Mouse (Mus musculus) lung, embryonic 14.5 days (tissue): ENCODE results near the gene Abca7. TPM values are rescaled to one million over a fixed set of nuclear protein-coding genes. Genes with fewer than 3 reads are reported as not detected.

ENCODE experiments used
- ATAC-seq: fragments of 200-750 bp; cut with Nextera tagmentation; 2 replicates; pipeline ENCODE4 v1.8.0; 2017; ENCODE audit warnings: mild to moderate bottlenecking, moderate TSS enrichment, moderate library complexity; ENCODE audit not compliant: insufficient read depth
- DNase-seq: peaks from one replicate; pipeline ENCODE4 v3.0.0-alpha.2; 2015
- H3K27ac ChIP-seq: fragments of 300-500 bp; sonication (generic); 2 replicates; pipeline ENCODE4 v1.5.1; 2014; ENCODE audit warnings: low read depth, mild to moderate bottlenecking, moderate library complexity
- H3K27me3 ChIP-seq: fragments of 300-500 bp; sonication (generic); 2 replicates; pipeline ENCODE4 v1.6.1; 2014; ENCODE audit warnings: low read length, control low read depth; ENCODE audit not compliant: insufficient read depth
- H3K36me3 ChIP-seq: fragments of 300-500 bp; sonication (generic); 2 replicates; pipeline ENCODE4 v1.6.1; 2014; ENCODE audit warnings: control low read depth; ENCODE audit not compliant: insufficient read depth
- H3K4me1 ChIP-seq: fragments of 300-500 bp; sonication (generic); 2 replicates; pipeline ENCODE4 v1.6.1; 2014; ENCODE audit warnings: antibody characterized with exemption, control low read depth; ENCODE audit not compliant: insufficient read depth
- H3K4me2 ChIP-seq: fragments of 300-500 bp; sonication (generic); 2 replicates; pipeline ENCODE4 v1.6.1; 2014; ENCODE audit warnings: mild to moderate bottlenecking
- H3K4me3 ChIP-seq: fragments of 300-500 bp; sonication (generic); 2 replicates; pipeline ENCODE4 v1.5.1; 2014; ENCODE audit warnings: low read depth, low read length
- H3K9ac ChIP-seq: fragments of 300-500 bp; sonication (generic); 2 replicates; pipeline ENCODE4 v1.6.1; 2014
- H3K9me3 ChIP-seq: fragments of 300-500 bp; sonication (generic); 2 replicates; pipeline ENCODE4 v1.6.1; 2016; ENCODE audit warnings: low read depth, low read length, control low read depth
- CTCF ChIP-seq: IDR thresholded peaks from 2 replicates; pipeline ENCODE4 v1.5.1; 2016; ENCODE audit warnings: antibody characterized with exemption, low read depth
- WGBS: fragments of 180-500 bp; shearing (Covaris S2); extraction: QIAGEN DNeasy Blood & Tissue Kit; methylation state at CpG from one replicate; pipeline ENCODE4 v1.1.7; 2014; 5-methylcytosine and 5-hydroxymethylcytosine counted together
- polyA plus RNA-seq: library from polyadenylated mRNA; unstranded; fragments of >200 nt; fragmentation: Nextera tagmentation; extraction: Ambion mirVana; gene quantifications from 2 replicates; pipeline ENCODE4 v1.2.1, GENCODE M21; 2014

Abca7 gene
- polyA plus RNA-seq, 1 experiment from 2014 or later: 3.5 TPM

- ATAC-seq: no peak
- 91% methylated on average over 5 of the region's 5 CpGs for WGBS
- TF ChIP-seq CTCF: no peak
- Histone ChIP-seq H3K4me3 (no peak overlapping the region), H3K36me3 (peaks cover 66% of the 10 kb centered on the region), H3K9me3 (no peaks in the 10 kb centered on the region), H3K4me1 (no peaks in the 10 kb centered on the region), H3K27ac (no peak overlapping the region), H3K9ac (no peak overlapping the region), H3K27me3 (peaks cover 16% of the 10 kb centered on the region), H3K4me2 (no peak overlapping the region)
- DNase-seq: no peak
Measured at GRCm38 (mm10) chr10:79966886-79967400, 29.4 kb upstream of the Abca7 start.

DNA sequence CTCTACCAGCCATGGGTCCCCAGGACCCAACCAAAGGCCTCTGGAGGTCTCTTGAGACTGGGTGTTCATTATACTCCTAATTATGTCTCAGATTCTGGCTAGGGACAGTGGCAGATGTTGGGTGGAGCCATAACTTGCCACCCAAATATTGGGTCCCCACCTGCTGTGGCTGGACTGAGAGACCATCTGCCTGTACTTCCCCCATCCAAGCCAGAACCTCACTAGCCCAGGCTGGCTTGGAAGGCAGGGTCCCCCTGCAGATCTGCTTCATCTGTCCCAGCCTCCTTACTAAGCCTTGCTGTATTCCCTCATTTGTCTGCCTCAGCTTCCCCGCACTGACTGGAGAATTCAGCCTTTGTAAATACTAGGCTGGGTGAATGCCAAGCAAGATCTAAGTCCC lies 28.1 kb upstream of the Abca7 start:
- H3K36me3 ChIP-seq: peaks cover 55% of the 10 kb centered on the region
- H3K4me3 ChIP-seq: no peak overlapping the region
- WGBS: 71% methylated on average over 1 of the region's 1 CpGs
- ATAC-seq: no peak
- H3K9ac ChIP-seq: no peak overlapping the region
- H3K9me3 ChIP-seq: no peaks in the 10 kb centered on the region
- TF ChIP-seq CTCF: no peak
- H3K4me1 ChIP-seq: no peaks in the 10 kb centered on the region
- no peak for DNase-seq
- H3K27ac ChIP-seq: no peak overlapping the region
- peaks cover 17% of the 10 kb centered on the region for H3K27me3 ChIP-seq
- no peak overlapping the region for H3K4me2 ChIP-seq

DNA sequence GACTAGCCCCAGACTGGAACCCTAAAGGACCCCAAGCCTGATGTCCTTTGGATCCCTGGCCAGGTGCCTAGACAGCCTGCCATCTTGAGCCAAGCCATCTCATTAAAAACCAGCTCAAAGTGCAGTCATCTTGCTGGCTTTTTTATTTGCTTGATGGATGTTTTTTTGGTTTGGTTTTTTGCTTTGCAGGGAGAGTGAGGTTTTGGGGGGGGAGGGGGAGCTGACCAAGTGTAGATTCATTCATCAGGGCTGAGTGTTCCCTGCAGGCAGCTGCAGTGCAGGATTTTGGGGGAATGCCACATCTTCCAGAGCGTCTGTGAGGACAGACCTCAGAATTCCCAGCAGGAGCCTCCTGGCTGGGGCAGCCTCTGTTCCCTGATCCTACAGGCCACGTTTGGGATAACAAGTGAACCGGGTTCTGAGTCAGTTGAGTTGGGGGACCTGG lies 27.1 kb upstream of the Abca7 start:
- no peaks in the 10 kb centered on the region for H3K9me3 ChIP-seq
- H3K4me2 ChIP-seq: no peak overlapping the region
- peak; percentile 26 for DNase-seq
- no peak overlapping the region for H3K27ac ChIP-seq
- no peak overlapping the region for H3K9ac ChIP-seq
- H3K36me3 ChIP-seq: peaks cover 45% of the 10 kb centered on the region
- no peak overlapping the region for H3K4me3 ChIP-seq
- no peaks in the 10 kb centered on the region for H3K4me1 ChIP-seq
- no peak for ATAC-seq
- 13% methylated on average over 3 of the region's 3 CpGs for WGBS
- H3K27me3 ChIP-seq: peaks cover 17% of the 10 kb centered on the region
- peak; percentile 27; the same call in 1 of the 2 replicates for TF ChIP-seq CTCF

DNA sequence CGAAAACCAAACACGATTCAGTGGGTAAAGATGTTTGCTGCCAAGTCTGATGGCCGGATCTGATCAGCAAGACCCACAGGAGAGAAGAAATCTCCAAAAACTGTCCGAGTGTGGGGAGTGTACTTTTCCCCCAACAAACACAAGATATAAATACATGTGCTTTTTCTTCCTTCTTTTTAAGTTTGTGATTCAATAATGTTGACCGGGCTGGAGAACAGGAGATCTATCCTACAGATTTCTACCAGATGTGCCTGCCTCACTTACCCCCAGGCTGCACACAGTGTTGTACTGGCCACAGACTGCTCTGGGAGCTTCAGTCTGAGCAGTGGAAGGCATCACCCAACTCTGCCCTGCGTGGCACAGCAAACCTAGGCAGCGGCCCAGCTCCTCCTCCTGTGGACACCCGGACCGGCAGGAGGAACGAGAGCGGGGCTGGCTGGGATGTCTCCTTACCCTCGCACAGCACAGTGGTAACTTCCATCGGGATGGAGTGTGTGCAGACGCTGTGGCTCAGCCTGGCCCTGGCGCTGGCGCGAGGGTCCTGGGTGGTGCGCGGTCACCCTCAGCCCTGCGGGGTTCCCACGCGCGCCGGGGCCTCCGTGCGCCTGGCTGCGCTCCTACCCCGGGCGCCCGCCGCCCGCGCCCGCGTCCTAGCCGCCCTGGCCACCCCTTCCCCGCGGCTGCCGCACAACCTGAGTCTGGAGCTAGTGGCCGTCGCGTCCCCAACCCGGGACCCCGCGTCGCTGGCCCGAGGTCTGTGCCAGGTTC lies 25.7 kb upstream of the Abca7 start, which contains the start of gene Grin3b:
Grin3b (plus strand) TSS at position 301 of the 768 bp plus-strand sequence.
- H3K4me3 ChIP-seq: peak within 1 kb of the TSS; percentile 48
- ATAC-seq: peak; percentile 27; the same call in 1 of the 2 replicates
- H3K4me1 ChIP-seq: no peaks in the 10 kb centered on the region
- TF ChIP-seq CTCF: no peak
- H3K9ac ChIP-seq: peak within 1 kb of the TSS; percentile 55
- 5% methylated on average over 47 of the region's 47 CpGs for WGBS
- H3K9me3 ChIP-seq: no peaks in the 10 kb centered on the region
- H3K36me3 ChIP-seq: peaks cover 38% of the 10 kb centered on the region
- no peak within 1 kb of the TSS for H3K27ac ChIP-seq
- peaks cover 17% of the 10 kb centered on the region for H3K27me3 ChIP-seq
- peak; percentile 42 for DNase-seq
- peak within 1 kb of the TSS; percentile 88 for H3K4me2 ChIP-seq

- Histone ChIP-seq H3K36me3 (peaks cover 38% of the 10 kb centered on the region), H3K4me1 (no peaks in the 10 kb centered on the region), H3K4me3 (peak overlapping the region; percentile 48), H3K9me3 (no peaks in the 10 kb centered on the region), H3K27ac (no peak overlapping the region), H3K4me2 (peak overlapping the region; percentile 88), H3K9ac (peak overlapping the region; percentile 55), H3K27me3 (peaks cover 17% of the 10 kb centered on the region)
- DNase-seq (peak; percentile 56), ATAC-seq (no peak)
- 4% methylated on average over 21 of the region's 21 CpGs for WGBS
- no peak for TF ChIP-seq CTCF
Measured at GRCm38 (mm10) chr10:79971183-79971497, 25.2 kb upstream of the Abca7 start.

GRCm38 (mm10) chr10:79972831-79973230 lies 23.5 kb upstream of the Abca7 start:
- Histone ChIP-seq H3K9me3 (no peaks in the 10 kb centered on the region), H3K9ac (no peak overlapping the region), H3K4me1 (no peaks in the 10 kb centered on the region), H3K27me3 (peaks cover 17% of the 10 kb centered on the region), H3K36me3 (peaks cover 38% of the 10 kb centered on the region), H3K4me3 (no peak overlapping the region), H3K27ac (no peak overlapping the region), H3K4me2 (no peak overlapping the region)
- no peak for TF ChIP-seq CTCF
- 40% methylated on average over 14 of the region's 14 CpGs for WGBS
- peak; percentile 60 for DNase-seq
- ATAC-seq: peak; percentile 13; the same call in 1 of the 2 replicates

GRCm38 (mm10) chr10:79974087-79974486 lies 22.2 kb upstream of the Abca7 start:
- ATAC-seq (no peak), DNase-seq (no peak)
- Histone ChIP-seq H3K9ac (no peak overlapping the region), H3K27me3 (peaks cover 17% of the 10 kb centered on the region), H3K4me2 (no peak overlapping the region), H3K4me3 (no peak overlapping the region), H3K27ac (no peak overlapping the region), H3K4me1 (no peaks in the 10 kb centered on the region), H3K9me3 (no peaks in the 10 kb centered on the region), H3K36me3 (peaks cover 42% of the 10 kb centered on the region)
- 85% methylated on average over 21 of the region's 21 CpGs for WGBS
- TF ChIP-seq CTCF: no peak
